Mouse (Mus musculus): ENCODE measurements around the gene Cib3.

DNA sequence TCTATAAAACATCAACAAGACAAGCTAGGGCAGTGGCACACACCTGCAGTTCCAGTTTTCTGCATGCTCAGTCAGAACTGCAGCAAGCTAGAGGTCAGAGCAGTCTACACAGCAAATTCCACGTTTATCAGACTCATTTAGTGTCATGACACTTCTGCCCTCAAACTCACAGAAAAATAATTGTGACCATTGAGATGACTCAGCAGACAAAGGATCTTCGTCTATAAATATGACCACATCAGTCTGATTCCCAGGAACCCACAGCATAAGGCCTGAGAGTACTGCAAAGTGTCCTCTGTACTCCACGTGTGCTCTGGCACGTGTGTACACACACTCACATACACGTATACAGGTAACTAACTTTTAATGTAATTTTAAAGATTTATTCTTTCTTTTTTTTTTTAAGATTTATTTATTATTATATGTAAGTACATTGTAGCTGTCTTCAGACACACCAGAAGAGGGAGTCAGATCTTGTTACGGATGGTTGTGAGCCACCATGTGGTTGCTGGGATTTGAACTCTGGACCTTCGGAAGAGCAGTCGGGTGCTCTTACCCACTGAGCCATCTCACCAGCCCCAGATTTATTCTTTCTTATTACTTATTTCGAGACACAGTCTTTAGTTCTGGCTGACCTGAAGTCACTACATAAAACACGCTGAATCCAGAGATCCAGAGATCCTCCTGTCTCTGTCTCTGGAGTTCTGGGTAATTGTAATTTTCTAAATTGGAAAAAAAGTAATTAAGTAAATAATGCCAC, 6.3 kb upstream of the Cib3 start:
- TF ChIP-seq CTCF (IDR thresholded peaks at IDR 0.05; ENCODE audit: low read depth) (no peak), EP300 (IDR thresholded peaks at IDR 0.05; ENCODE audit: low read depth) (no peak)
